Mouse (Mus musculus) hindbrain, embryonic 12.5 days (tissue): Measurements from ENCODE around the gene Prr5. TPM values are rescaled to one million over a fixed set of nuclear protein-coding genes. Genes with fewer than 3 reads are reported as not detected.

Experiments
- ATAC-seq: fragments of 200-750 bp; cut with Nextera tagmentation; 2 replicates; pipeline ENCODE4 v1.8.0; 2017; ENCODE audit warnings: moderate TSS enrichment; ENCODE audit not compliant: low FRiP score
- H3K27ac ChIP-seq: fragments of 300-500 bp; sonication (generic); 2 replicates; pipeline ENCODE4 v1.5.1; 2016; ENCODE audit warnings: mild to moderate bottlenecking
- H3K27me3 ChIP-seq: fragments of 300-500 bp; sonication (generic); 2 replicates; pipeline ENCODE4 v1.6.1; 2016; ENCODE audit warnings: mild to moderate bottlenecking
- H3K36me3 ChIP-seq: fragments of 300-500 bp; sonication (generic); 2 replicates; pipeline ENCODE4 v1.6.1; 2016; ENCODE audit warnings: mild to moderate bottlenecking
- H3K4me1 ChIP-seq: fragments of 300-500 bp; sonication (generic); 2 replicates; pipeline ENCODE4 v1.6.1; 2016
- H3K4me2 ChIP-seq: fragments of 300-500 bp; sonication (generic); replicated peaks from 2 replicates; pipeline ENCODE4 v1.6.1; 2016; ENCODE audit warnings: mild to moderate bottlenecking
- H3K4me3 ChIP-seq: fragments of 300-500 bp; sonication (generic); 2 replicates; pipeline ENCODE4 v1.5.1; 2016; ENCODE audit warnings: mild to moderate bottlenecking
- H3K9ac ChIP-seq: fragments of 300-500 bp; sonication (generic); 2 replicates; pipeline ENCODE4 v1.6.1; 2016; ENCODE audit warnings: mild to moderate bottlenecking, moderate library complexity
- H3K9me3 ChIP-seq: fragments of 300-500 bp; sonication (generic); replicated peaks from 2 replicates; pipeline ENCODE4 v1.6.1; 2016; ENCODE audit warnings: mild to moderate bottlenecking
- WGBS: fragments of 180-500 bp; shearing (Covaris S2); methylation state at CpG from one replicate; pipeline ENCODE4 v1.1.7; 2016; 5-methylcytosine and 5-hydroxymethylcytosine counted together
- polyA plus RNA-seq: library from polyadenylated mRNA; unstranded; fragments of >200 nt; fragmentation: Nextera tagmentation; extraction: Ambion mirVana; gene quantifications from 2 replicates; pipeline ENCODE4 v1.2.1, GENCODE M21; 2016

Gene Prr5
- polyA plus RNA-seq, 1 experiment from 2014 or later, result 17.9 TPM

DNA sequence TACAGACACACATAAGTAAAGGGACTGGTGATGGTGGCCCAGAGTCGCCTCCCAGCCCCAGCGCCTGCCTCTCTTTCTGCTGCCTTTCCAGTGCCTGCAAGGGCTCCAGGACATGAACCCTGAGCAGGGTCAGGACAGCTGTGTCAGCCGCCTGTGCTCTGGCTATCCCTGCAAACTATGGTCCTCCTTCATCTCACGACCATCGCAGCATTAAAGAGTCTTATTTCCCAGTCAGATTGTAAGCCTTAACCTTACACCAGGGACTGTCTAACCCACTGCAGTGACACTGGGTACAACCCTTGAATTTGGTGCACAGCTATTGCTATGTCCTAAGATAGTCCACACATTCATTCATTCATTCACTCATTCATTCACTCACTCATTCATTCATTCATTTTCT lies 13.4 kb downstream of the Prr5 start:
- 82% methylated on average over 5 of the region's 5 CpGs for WGBS

DNA sequence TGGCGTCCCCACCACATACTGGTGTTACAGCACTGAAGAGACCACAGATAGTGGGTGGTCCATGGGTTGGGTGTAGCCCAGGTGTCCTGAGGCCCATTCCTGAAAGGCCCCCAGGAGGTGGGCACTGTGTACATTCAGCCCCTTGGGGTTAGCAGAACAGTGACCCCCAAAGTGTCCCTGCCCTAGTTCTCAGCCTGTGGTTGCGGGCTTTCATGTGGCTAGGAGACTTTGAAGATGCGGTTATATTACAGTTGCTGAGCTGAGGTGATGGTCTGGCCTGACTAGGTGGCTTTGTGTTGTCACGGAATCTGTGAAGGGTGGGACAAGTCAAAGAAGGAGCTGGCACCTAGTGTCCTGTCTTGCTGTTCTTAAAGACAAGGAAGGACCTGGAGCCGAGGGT lies 15.1 kb downstream of the Prr5 start:
- H3K4me1 ChIP-seq, result peaks cover 11% of the 10 kb centered on the region

More for the DNA sequence above, 13.4 kb downstream of the Prr5 start:
- no peak overlapping the region for H3K4me3 ChIP-seq
- H3K27ac ChIP-seq, result no peak overlapping the region
- no peaks in the 10 kb centered on the region for H3K9me3 ChIP-seq
- H3K27me3 ChIP-seq, result peaks cover 37% of the 10 kb centered on the region
- peaks cover 13% of the 10 kb centered on the region for H3K4me1 ChIP-seq
- no peak overlapping the region for H3K9ac ChIP-seq
- no peak for ATAC-seq
- no peak overlapping the region for H3K4me2 ChIP-seq
- H3K36me3 ChIP-seq, result no peaks in the 10 kb centered on the region

DNA sequence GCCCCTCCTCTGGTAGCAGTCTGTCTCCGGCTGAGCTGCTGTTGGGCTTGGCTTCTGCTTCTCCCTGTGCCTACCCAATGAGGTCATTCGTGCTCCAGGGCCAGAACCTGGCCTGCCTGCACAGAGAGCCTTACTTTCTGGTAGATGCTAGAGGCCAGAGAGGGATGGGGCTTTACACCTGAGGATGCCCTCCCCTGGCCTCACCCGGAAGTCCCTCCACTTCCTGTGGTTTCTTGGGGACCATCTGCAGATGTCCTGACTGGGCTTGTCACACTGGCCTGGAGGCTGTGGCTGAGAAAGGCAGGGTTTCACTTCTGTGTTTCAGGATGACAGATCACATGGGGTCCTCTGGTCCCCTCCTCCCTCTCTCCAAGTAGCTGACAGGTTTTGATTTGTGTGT lies 16.0 kb downstream of the Prr5 start:
- 67% methylated on average over 3 of the region's 3 CpGs for WGBS

More for the DNA sequence above, 15.1 kb downstream of the Prr5 start:
- Histone ChIP-seq H3K4me3 (no peak overlapping the region), H3K27ac (no peak overlapping the region), H3K36me3 (no peaks in the 10 kb centered on the region), H3K4me2 (no peak overlapping the region), H3K27me3 (peaks cover 36% of the 10 kb centered on the region), H3K9ac (no peak overlapping the region), H3K9me3 (no peaks in the 10 kb centered on the region)
- WGBS, result 60% methylated on average over 5 of the region's 5 CpGs
- ATAC-seq, result no peak

DNA sequence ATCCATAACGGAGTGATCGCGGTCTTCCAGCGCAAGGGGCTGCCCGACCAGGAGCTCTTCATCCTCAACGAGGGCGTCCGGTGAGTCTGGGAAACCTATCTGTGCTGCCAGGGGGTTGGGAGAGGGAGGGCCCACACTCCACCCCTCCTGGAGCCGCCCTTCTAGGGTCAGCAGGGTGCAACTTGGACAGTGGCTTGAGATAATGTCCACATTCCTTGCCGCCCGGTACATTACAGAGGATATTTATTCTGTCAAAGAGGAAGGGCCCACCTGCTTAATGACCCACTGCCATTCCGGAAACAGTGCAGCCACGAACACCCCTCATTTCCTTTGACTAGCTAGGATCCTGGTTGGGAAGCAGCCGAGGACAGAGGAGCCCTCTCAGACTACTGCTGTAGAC lies 18.5 kb downstream of the Prr5 start:
- no peak overlapping the region for H3K27ac ChIP-seq
- no peak overlapping the region for H3K4me3 ChIP-seq
- WGBS, result 80% methylated on average over 14 of the region's 14 CpGs
- 0 out of 2 replicates have a peak, but pooled peaks cover 7% of the 10 kb centered on the region for H3K36me3 ChIP-seq
- no peaks in the 10 kb centered on the region for H3K9me3 ChIP-seq
- peaks cover 4% of the 10 kb centered on the region; the same call in 1 of the 2 replicates for H3K27me3 ChIP-seq
- ATAC-seq, result no peak
- no peak overlapping the region for H3K4me2 ChIP-seq
- H3K9ac ChIP-seq, result no peak overlapping the region
- H3K4me1 ChIP-seq, result no peaks in the 10 kb centered on the region

More for the DNA sequence above, 16.0 kb downstream of the Prr5 start:
- Histone ChIP-seq H3K4me1 (peaks cover 11% of the 10 kb centered on the region), H3K27me3 (peaks cover 27% of the 10 kb centered on the region), H3K9ac (no peak overlapping the region), H3K4me2 (no peak overlapping the region), H3K36me3 (0 out of 2 replicates have a peak, but pooled peaks cover 3% of the 10 kb centered on the region), H3K27ac (no peak overlapping the region), H3K9me3 (no peaks in the 10 kb centered on the region), H3K4me3 (no peak overlapping the region)
- ATAC-seq, result no peak

DNA sequence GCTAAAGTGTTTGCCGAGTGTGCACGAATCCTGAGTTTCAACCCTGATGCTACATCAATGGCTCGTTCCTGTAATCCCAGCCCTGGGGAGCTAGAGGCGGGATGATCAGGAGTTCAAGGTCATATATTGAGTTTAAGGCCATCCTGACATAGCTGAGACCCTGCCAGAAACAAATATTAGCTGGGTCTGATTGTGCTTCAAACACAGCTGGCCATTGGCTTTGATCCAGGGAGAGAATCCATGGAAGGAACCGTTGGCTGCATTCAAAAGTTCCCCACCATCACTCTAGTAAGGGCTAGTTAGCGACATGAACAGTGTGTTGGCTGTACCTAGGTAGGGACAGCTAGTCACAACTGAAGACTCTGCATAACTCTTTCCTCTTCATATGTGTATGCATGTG lies 19.9 kb downstream of the Prr5 start:
- Histone ChIP-seq H3K36me3 (peaks cover 10% of the 10 kb centered on the region; the same call in 1 of the 2 replicates), H3K4me2 (no peak overlapping the region), H3K27ac (no peak overlapping the region), H3K4me1 (no peaks in the 10 kb centered on the region), H3K9ac (no peak overlapping the region), H3K4me3 (no peak overlapping the region), H3K9me3 (no peaks in the 10 kb centered on the region), H3K27me3 (no peaks in the 10 kb centered on the region)
- no peak for ATAC-seq
- 84% methylated on average over 6 of the region's 6 CpGs for WGBS

DNA sequence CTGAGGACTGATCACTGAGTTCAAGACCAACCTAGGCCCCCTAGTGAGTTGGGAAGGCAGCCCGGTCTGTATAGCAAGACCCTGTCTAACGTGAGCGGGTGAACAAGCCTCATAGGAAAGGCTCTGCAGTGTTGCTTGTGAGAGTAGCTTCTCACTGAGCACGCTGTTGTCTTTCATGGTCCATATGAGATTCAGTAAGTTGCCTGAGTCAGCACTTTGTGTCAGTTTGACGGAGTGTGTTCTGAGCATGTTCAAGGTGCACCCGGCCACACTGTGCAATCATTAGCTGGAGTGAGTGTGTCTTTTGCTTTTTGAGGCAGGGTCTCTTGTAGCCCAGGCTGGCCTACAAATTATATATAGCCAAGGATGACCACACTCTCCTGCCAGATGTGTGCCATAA lies 22.1 kb downstream of the Prr5 start:
- Histone ChIP-seq H3K9me3 (no peaks in the 10 kb centered on the region), H3K4me2 (no peak overlapping the region), H3K4me3 (no peak overlapping the region), H3K27me3 (no peaks in the 10 kb centered on the region), H3K9ac (no peak overlapping the region), H3K36me3 (peaks cover 16% of the 10 kb centered on the region; the same call in 1 of the 2 replicates), H3K27ac (no peak overlapping the region), H3K4me1 (no peaks in the 10 kb centered on the region)
- WGBS, result 92% methylated on average over 6 of the region's 6 CpGs
- no peak for ATAC-seq

DNA sequence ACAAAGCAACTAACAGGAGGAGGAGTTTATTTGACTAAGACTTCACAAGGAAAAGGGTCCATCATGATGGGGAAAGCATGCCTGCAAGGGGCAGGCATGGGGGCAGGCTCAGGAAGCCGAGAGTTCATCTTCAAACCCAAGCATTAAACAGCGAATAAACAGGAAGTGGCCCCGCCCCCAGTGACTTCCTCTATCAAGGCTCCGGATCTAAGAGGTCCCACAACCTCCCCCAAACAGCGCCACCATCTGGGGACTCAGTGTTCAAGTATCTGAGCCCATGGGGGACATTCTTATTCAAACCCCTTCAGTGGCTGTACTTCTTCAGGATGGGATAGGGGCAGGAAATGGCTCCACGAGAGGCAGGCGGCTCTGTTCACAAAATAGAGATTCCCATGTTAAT lies 23.2 kb downstream of the Prr5 start:
- ATAC-seq, result no peak
- H3K4me3 ChIP-seq, result no peak overlapping the region
- 95% methylated on average over 7 of the region's 7 CpGs for WGBS
- 0 out of 2 replicates have a peak, but pooled peaks cover 4% of the 10 kb centered on the region for H3K4me1 ChIP-seq
- no peak overlapping the region for H3K9ac ChIP-seq
- H3K27ac ChIP-seq, result no peak overlapping the region
- no peaks in the 10 kb centered on the region for H3K9me3 ChIP-seq
- peaks cover 16% of the 10 kb centered on the region; the same call in 1 of the 2 replicates for H3K36me3 ChIP-seq
- no peaks in the 10 kb centered on the region for H3K27me3 ChIP-seq
- no peak overlapping the region for H3K4me2 ChIP-seq

DNA sequence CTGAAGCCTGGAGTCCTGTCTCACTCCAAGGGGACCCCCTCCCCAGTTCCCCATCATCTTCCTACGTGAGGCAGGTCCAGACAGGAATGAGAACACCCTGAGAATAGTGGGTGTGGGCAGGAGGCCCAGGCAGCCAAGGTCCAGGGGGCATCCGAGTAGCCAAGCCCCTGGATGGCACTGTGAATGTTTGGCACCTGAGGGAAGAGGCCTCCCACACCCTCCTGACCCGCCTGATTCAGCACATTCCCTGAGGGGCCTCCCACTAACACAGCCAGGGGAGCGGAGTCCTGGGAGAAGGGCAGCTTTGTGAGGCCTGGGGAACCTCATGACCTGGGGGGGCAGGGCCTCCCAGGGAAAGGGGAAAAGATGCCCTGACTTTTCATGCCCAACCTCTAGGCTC lies 26.6 kb downstream of the Prr5 start:
- Histone ChIP-seq H3K27me3 (no peaks in the 10 kb centered on the region), H3K4me3 (no peak overlapping the region), H3K4me1 (0 out of 2 replicates have a peak, but pooled peaks cover 4% of the 10 kb centered on the region), H3K36me3 (peaks cover 14% of the 10 kb centered on the region; the same call in 1 of the 2 replicates), H3K9me3 (no peaks in the 10 kb centered on the region), H3K4me2 (no peak overlapping the region), H3K27ac (no peak overlapping the region), H3K9ac (no peak overlapping the region)
- no peak for ATAC-seq
- 66% methylated on average over 4 of the region's 4 CpGs for WGBS

DNA sequence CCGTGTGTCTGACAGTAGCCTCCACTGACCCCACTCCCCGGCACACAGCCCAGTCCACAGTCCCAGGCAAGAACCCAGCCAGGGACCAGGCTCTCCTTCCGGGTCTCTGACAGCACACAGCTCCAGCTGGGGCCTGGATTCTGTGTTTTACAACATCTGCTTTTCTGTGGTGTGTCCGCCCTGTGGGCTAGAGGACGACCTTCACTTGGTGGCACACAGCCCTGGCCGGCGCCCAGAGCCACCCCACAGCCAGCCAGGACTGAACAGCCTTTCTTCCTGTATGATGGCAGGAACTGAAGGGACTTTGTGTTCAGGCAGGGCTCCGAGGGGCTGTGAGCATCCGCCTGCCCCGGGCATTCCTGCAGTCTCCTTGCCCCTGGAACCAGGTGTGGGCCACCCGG lies 28.2 kb downstream of the Prr5 start:
- H3K9ac ChIP-seq, result no peak overlapping the region
- H3K4me3 ChIP-seq, result no peak overlapping the region
- peaks cover 12% of the 10 kb centered on the region; the same call in 1 of the 2 replicates for H3K36me3 ChIP-seq
- no peak overlapping the region for H3K4me2 ChIP-seq
- 0 out of 2 replicates have a peak, but pooled peaks cover 4% of the 10 kb centered on the region for H3K4me1 ChIP-seq
- no peak for ATAC-seq
- no peaks in the 10 kb centered on the region for H3K27me3 ChIP-seq
- H3K9me3 ChIP-seq, result no peaks in the 10 kb centered on the region
- no peak overlapping the region for H3K27ac ChIP-seq
- 68% methylated on average over 11 of the region's 11 CpGs for WGBS

DNA sequence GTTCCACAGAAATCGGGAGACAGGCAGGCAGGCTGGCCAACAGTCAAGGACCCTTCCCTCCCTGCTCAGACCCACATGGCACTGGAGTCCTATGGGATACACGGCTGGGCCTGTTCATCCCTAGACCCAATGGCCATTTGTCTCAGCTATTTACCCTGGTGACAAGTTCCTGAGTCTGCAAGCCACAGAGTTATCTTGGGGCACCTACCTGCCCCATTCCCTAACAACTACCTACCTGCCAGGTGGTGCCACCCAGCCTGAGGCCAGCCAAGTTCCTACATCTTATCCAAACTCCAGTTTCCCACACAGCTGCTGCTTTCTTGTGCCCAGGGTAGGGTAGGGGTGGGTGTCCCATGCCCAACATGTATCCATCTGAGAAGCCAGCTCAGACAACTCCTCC lies 28.8 kb downstream of the Prr5 start:
- H3K9me3 ChIP-seq, result no peaks in the 10 kb centered on the region
- 0 out of 2 replicates have a peak, but pooled peaks cover 4% of the 10 kb centered on the region for H3K4me1 ChIP-seq
- H3K4me2 ChIP-seq, result no peak overlapping the region
- no peak overlapping the region for H3K4me3 ChIP-seq
- no peak for ATAC-seq
- H3K36me3 ChIP-seq, result peaks cover 7% of the 10 kb centered on the region; the same call in 1 of the 2 replicates
- H3K27me3 ChIP-seq, result no peaks in the 10 kb centered on the region
- H3K9ac ChIP-seq, result no peak overlapping the region
- no peak overlapping the region for H3K27ac ChIP-seq
- 76% methylated on average over 2 of the region's 2 CpGs for WGBS

DNA sequence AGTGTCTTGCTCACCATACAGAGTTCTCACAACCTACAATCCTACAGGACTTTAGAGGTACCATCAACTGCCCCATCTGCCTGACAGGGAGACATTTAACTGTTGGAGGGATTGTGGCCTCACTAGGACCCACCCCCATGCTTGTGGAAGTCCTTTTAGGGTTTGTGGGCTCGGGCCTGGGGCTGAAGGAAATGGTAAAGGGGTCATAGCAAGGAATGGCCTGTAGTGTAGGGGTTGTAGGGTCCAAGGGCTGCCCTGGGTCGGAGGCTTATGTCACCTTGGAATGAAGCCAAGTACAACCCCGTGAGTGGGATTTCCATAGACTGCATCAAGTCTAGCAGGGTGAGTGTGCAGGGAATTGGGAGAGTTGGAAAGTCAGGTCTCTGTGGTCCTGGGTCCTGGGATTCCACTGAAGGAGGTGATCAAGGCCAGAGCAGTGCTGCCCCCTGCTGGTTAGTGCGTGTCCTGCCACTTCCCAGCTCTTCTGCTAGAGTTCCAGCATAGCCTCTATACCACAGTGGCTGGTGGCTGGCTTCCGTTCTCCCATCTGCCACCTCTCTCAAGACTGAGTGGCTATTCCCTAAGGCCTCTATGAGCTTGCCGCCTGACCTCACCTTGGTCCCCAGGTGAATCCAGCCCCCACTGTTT lies 30.9 kb downstream of the Prr5 start:
- H3K27ac ChIP-seq, result no peak overlapping the region
- no peak overlapping the region for H3K4me3 ChIP-seq
- H3K27me3 ChIP-seq, result no peaks in the 10 kb centered on the region
- no peak overlapping the region for H3K4me2 ChIP-seq
- no peaks in the 10 kb centered on the region for H3K36me3 ChIP-seq
- H3K9ac ChIP-seq, result no peak overlapping the region
- no peak for ATAC-seq
- 0 out of 2 replicates have a peak, but pooled peaks cover 4% of the 10 kb centered on the region for H3K4me1 ChIP-seq
- no peaks in the 10 kb centered on the region for H3K9me3 ChIP-seq
- 50% methylated on average over 6 of the region's 6 CpGs for WGBS

DNA sequence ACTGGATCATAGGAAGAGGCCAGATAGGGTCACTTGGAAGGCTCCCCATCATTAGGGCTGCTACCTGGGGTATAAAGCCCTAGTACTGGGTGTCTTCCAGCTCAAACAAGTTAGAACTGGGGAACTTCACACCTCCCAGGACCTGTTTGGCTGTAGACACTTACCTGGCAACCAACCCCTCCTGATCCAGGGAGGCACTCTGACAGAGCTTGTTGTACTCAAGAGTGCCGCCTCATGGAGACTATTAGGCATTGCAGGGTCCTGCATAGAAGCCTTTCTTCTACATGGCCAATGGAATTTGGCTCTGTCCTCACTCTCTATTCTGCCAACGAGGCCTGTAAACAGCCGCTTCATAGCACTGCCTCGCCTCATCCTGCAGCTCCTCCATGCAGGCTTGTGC lies 32.5 kb downstream of the Prr5 start:
- Histone ChIP-seq H3K4me1 (0 out of 2 replicates have a peak, but pooled peaks cover 3% of the 10 kb centered on the region), H3K9ac (no peak overlapping the region), H3K9me3 (no peaks in the 10 kb centered on the region), H3K4me3 (no peak overlapping the region), H3K4me2 (no peak overlapping the region), H3K36me3 (no peaks in the 10 kb centered on the region), H3K27ac (no peak overlapping the region), H3K27me3 (no peaks in the 10 kb centered on the region)
- 22% methylated on average over 4 of the region's 4 CpGs for WGBS
- ATAC-seq, result no peak
